Mouse (Mus musculus) C2C12 (cell line): Measurements from ENCODE around the gene Thap8.

Experiments
- CEBPB ChIP-seq: IDR thresholded peaks from one replicate; pipeline ENCODE4 v1.6.1; 2011; ENCODE audit warnings: low read depth, mild to moderate bottlenecking, control low read depth, moderate library complexity
- CTCF ChIP-seq: IDR thresholded peaks from one replicate; pipeline ENCODE4 v1.5.1; 2011; ENCODE audit not compliant: control insufficient read depth, insufficient read depth, insufficient read length
- FOSL1 ChIP-seq: IDR thresholded peaks from one replicate; pipeline ENCODE4 v1.8.0; 2011; ENCODE audit warnings: mild to moderate bottlenecking, low read length; ENCODE audit not compliant: poor library complexity, insufficient read depth, severe bottlenecking
- MAX ChIP-seq: IDR thresholded peaks from one replicate; pipeline ENCODE4 v1.6.1; 2011; ENCODE audit warnings: mild to moderate bottlenecking, control low read depth
- MYOG ChIP-seq: IDR thresholded peaks from one replicate; pipeline ENCODE4 v1.6.1; 2011; ENCODE audit not compliant: control insufficient read depth, insufficient read length; ENCODE audit errors: extremely low read depth
- USF1 ChIP-seq: IDR thresholded peaks from one replicate; pipeline ENCODE4 v1.6.1; 2011; ENCODE audit warnings: low read depth, mild to moderate bottlenecking, control low read depth, moderate library complexity

GRCm38 (mm10) chr7:30320946-30321345 is 41.1 kb downstream of the Thap8 start:
- TF ChIP-seq CTCF (no peak), FOSL1 (no peak), USF1 (no peak), CEBPB (no peak), MAX (no peak), MYOG (no peak)
